Mouse (Mus musculus) embryonic fibroblast, embryonic 13.5 days (primary cell): Measurements from ENCODE around the gene Rbm5. TPM values are rescaled to one million over a fixed set of nuclear protein-coding genes. Genes with fewer than 3 reads are reported as not detected.
A peak's percentile ranks its signal among the peaks of the same experiment; 100 is the strongest.

Experiments used
- H3K27ac ChIP-seq: 2 replicates; pipeline ENCODE4 v1.5.1; 2012; ENCODE audit warnings: low read length, control low read depth, inconsistent platforms; ENCODE audit not compliant: insufficient read depth
- H3K4me1 ChIP-seq: 2 replicates; pipeline ENCODE4 v1.6.1; 2011; ENCODE audit warnings: low read length; ENCODE audit not compliant: control insufficient read depth, insufficient read depth
- H3K4me3 ChIP-seq: 2 replicates; pipeline ENCODE4 v1.5.1; 2011; ENCODE audit warnings: mild to moderate bottlenecking, control low read depth, low read length; ENCODE audit not compliant: insufficient read depth
- CTCF ChIP-seq: IDR thresholded peaks from 2 replicates; pipeline ENCODE4 v1.5.1; 2011; ENCODE audit warnings: mild to moderate bottlenecking, control low read depth, low read length, moderate library complexity, borderline replicate concordance; ENCODE audit not compliant: insufficient read depth
- POLR2A ChIP-seq: IDR thresholded peaks from 2 replicates; pipeline ENCODE4 v1.6.1; 2011; ENCODE audit warnings: low read depth, mild to moderate bottlenecking, control low read depth, low read length, moderate library complexity
- polyA plus RNA-seq: library from polyadenylated mRNA; stranded (reverse); fragments of >200 nt; gene quantifications from 2 replicates; pipeline ENCODE4 v1.2.4, GENCODE M21; 2011; ENCODE audit warnings: low read depth; ENCODE audit not compliant: missing spikeins, insufficient read length

The Rbm5 gene
- polyA plus RNA-seq, 1 experiment: 248 TPM

DNA sequence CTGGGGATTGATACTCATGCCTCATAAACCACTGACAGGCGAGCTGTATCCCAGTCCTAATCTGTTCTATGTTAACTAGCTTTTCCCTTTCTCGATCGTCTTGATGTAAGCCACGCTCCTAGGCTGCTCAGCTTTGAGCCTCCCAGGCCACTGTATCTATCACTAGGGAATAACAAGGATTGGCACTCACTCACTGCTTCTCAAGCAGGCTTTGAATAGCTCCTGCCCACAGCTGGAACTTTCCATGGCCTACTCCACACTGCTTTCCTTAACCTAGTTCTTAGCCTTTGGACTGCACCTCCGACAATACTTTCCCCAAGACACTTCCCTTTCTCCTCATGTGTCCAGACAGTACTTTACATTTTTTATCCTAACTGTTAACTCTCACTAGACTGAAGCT lies 1.9 kb downstream of the Rbm5 start:
- H3K27ac ChIP-seq: no peak overlapping the region
- peak overlapping the region; percentile 88; the same call in 1 of the 2 replicates for H3K4me3 ChIP-seq
- H3K4me1 ChIP-seq: peaks cover 6% of the 10 kb centered on the region
- TF ChIP-seq CTCF (no peak), POLR2A (no peak)

DNA sequence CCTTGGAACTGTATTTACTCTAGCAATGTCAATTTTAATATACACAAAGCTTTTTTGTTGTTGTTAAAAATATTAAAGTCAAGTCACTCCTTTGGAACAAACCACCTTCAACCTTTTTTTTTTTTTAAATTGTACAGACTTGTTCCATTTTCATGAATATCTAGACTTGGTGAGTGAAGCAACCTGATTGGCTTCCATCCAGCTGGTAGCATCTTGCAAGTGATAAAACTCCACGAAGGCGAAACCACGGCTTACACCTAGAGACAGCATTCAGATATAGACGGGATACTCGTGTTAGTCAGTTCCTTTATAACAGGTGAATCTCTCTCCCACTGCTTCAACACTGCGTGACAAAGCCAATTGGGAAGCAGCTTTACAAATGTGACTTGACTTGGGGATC lies 11.2 kb downstream of the Rbm5 start:
- no peak overlapping the region for H3K27ac ChIP-seq
- no peaks in the 10 kb centered on the region for H3K4me1 ChIP-seq
- no peak overlapping the region for H3K4me3 ChIP-seq
- TF ChIP-seq CTCF (no peak), POLR2A (no peak)

DNA sequence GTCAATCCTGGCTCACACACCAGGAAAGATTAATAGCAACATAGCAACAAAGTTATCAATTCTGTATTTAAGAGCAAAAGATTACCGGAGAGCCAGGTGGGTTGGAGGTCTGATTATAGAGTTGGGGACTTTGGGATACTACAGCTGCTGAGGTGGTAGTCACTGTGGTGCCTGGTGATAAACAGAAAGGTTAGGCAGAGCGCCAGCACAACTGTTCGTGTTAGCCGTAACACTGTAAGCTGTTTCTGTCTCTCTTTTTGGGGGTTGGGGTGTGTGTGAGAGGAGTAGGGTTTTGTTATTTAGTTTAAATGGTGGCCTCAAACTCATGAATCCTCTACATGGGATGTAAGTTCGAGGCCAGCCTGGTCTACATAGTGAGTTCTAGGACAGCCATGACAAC lies 20.4 kb downstream of the Rbm5 start:
- TF ChIP-seq CTCF: no peak
- no peak for TF ChIP-seq POLR2A
- no peaks in the 10 kb centered on the region for H3K4me1 ChIP-seq
- H3K27ac ChIP-seq: no peak overlapping the region

DNA sequence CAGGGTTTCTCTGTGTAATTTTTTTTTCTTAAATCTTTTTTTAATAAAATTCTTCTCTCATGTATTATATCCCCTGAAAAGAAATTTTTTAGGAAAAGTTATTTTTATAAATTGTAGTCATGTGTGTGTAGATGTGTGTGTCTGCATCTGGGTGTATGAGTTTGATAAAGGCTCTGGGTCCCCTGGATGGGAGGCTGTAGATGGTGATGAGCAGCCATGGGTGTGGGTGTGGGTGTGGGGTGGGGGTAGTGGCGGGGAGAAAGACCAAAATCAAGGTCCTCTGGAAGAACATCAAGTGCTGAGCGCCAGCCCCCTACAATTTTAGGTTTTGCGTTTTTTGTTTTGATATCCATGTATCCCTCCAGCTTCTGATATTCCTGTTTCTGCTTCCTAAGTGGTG lies 22.7 kb downstream of the Rbm5 start:
- H3K4me3 ChIP-seq: no peak overlapping the region
- no peak for TF ChIP-seq POLR2A
- no peak overlapping the region for H3K27ac ChIP-seq
- H3K4me1 ChIP-seq: no peaks in the 10 kb centered on the region

More for the DNA sequence above, 20.4 kb downstream of the Rbm5 start:
- H3K4me3 ChIP-seq: no peak overlapping the region

DNA sequence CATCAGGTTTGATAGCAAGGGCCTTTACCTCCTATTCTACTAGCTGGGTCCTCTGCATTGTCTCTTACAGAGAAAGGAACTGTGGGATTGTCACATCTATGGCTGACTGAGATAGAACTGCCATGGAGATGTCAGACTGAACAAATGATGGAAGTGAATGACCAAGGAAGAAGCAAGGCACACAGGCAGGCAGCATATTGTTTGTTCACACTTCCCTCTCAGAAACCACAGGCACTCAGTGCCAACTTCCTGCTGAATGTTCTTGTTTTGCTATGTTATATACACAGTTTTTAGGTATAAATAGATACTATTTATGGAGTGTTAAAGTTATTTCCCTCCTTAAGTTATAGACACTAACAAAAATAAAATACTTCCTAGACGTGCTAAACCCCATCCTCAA lies 23.5 kb downstream of the Rbm5 start:
- TF ChIP-seq CTCF (no peak), POLR2A (no peak)
- Histone ChIP-seq H3K27ac (no peak overlapping the region), H3K4me3 (no peak overlapping the region), H3K4me1 (no peaks in the 10 kb centered on the region)

DNA sequence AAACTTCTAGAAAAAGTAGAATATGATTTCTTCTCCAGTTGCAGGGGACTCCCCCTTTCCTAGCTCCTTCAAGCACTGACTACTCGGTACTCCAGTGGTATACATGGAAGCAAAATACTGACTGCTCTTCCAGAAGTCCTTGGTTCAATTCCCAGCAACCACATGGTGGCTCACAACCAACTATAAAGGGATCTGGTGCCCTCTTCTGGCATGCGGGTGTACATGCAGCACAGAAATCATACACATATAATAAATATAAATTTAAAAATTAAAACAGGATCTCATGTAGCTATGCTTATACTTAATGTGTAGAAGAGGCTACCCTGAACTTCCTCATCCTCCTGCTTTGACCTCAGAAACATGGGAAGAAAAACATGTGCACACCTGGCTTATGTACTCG lies 24.1 kb downstream of the Rbm5 start:
- Histone ChIP-seq H3K27ac (no peak overlapping the region), H3K4me3 (no peak overlapping the region), H3K4me1 (no peaks in the 10 kb centered on the region)
- TF ChIP-seq CTCF: no peak
- TF ChIP-seq POLR2A: no peak

DNA sequence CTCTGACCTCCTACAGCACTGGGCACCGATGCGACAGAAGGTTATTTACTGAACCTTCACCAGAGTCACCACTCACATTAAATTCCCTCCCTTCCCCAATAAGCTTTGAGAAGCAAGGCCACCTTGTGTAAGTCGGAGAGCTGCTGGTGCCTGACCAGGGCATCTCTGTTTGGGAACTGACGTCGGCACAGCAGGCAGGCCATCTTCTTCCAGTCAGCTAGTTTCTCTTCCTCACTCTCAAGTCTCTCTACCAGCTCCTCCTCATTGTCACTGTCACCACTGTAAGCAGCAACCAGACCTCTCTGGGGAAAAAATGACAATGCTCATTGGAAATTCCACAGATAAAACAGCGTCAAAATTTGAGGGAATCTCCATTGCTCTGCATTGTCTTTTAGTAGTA lies 26.7 kb downstream of the Rbm5 start:
- no peaks in the 10 kb centered on the region for H3K4me1 ChIP-seq
- no peak overlapping the region for H3K27ac ChIP-seq
- no peak overlapping the region for H3K4me3 ChIP-seq
- TF ChIP-seq CTCF: no peak

DNA sequence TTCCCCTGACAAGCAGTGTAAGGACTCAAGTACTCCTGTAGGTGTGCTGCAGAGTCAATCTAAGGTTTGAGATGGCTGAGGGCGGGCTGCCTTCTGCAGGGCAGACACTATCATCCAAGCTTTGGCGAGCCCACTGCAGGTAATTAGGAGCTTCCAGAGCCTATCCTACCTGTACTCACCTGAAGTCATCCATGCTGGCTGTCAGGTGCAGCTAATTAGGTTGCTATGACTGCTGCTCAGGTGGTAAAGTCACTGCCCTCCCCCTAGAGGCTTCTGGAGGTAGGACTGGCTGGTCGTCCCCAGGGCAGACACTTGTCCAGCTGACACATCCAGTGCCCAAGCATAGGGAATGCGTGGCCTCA lies 32.0 kb downstream of the Rbm5 start:
- TF ChIP-seq POLR2A (no peak), CTCF (0 out of 2 replicates have a peak, but pooled peaks have one; percentile 19)
- 0 out of 2 replicates have a peak, but pooled peaks cover 3% of the 10 kb centered on the region for H3K4me1 ChIP-seq
- H3K27ac ChIP-seq: no peak overlapping the region
- no peak overlapping the region for H3K4me3 ChIP-seq

DNA sequence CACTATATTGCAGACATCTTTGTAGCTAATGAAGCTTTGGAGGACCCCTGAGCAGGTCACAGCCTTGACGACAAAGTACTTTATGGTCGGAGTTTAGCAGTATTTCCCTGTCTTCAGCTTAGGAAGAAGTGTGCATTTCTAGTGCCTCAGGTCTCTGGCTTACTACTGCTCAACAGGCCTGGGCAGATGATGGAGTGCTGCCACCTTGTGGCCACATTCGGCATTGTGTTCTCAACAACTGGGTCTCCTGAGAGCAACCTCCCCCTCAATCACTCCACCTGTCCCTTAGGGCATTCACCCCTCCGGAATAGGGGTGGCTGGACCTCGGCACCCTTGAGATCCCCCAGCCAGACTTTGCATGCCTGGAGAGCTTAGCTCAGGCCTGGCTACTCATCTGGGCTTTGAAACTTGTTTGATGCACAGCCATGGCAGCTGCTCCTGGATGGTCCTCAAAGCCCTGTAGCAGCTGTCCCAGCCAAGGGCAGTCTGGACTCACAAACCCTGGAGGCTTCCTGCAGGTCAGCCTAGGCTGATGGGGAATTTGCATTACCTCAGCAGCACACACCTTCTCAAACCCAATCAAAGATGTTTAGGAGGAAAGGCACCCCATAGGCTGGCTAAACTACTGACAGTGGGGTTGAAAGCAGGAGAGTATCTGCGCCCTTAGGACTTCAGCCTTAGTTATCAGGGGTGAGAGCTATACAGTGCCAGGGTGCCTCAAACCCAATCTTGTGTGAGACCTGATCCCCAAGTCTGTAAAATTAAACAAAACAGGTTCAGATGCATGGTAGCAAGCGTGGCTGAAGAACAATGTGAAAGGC lies 32.6 kb downstream of the Rbm5 start:
- no peak overlapping the region for H3K4me3 ChIP-seq
- H3K27ac ChIP-seq: no peak overlapping the region
- H3K4me1 ChIP-seq: 0 out of 2 replicates have a peak, but pooled peaks cover 3% of the 10 kb centered on the region
- TF ChIP-seq CTCF (peak; percentile 96), POLR2A (no peak)

DNA sequence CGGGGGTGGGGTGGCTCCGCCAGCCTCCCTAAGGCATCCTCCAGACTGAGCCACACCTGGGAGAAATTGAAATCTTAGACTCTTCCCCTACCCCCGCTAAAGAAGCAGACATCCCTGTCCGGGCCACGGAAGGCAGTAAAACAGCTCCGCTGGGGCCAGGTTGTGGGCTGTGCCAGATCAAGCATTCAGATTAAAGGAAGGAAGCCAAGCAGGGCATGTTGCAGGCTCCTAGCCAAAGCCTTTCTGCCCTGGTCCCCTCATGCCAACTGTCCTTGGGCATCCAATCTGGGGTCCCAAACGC lies 34.7 kb downstream of the Rbm5 start:
- Histone ChIP-seq H3K27ac (no peak overlapping the region), H3K4me3 (no peak overlapping the region), H3K4me1 (0 out of 2 replicates have a peak, but pooled peaks cover 3% of the 10 kb centered on the region)
- no peak for TF ChIP-seq POLR2A
- TF ChIP-seq CTCF: no peak
